39 mouse cellular contexts compared by ENCODE assay signal in genomic region chr15:57535514-57535913, GRCm38 (mm10). TPM values are rescaled to one million over a fixed set of nuclear protein-coding genes. Genes with fewer than 3 reads are reported as not detected.
"Had no signal": no experiment of that assay in that cellular context is flagged by ENCODE, and none has a peak within 500 bp of the region (broad histone marks: within the 10 kb centered on the region; RNA-seq: fewer than 3 reads in every experiment).

No protein-coding gene starts in this region.

- H3K9me3 ChIP-seq: heart, embryonic 10.5 days; heart, embryonic 12.5 days; heart, embryonic 13.5 days; heart, embryonic 15.5 days; hindbrain, embryonic 10.5 days; hindbrain, embryonic 12.5 days; hindbrain, embryonic 13.5 days; hindbrain, embryonic 15.5 days; intestine, embryonic 15.5 days; kidney, embryonic 15.5 days had no signal

- DNase-seq: heart, postnatal 10 days; heart, postnatal 14 days; heart, postnatal 36 days; heart, postnatal 4 days; kidney, adult 11 months; kidney, adult 18-20 months; kidney, adult 2 months; kidney, adult 8-10 months; kidney, adult 9 months; kidney, postnatal 14 days; kidney, postnatal 25 days; kidney, postnatal 36 days; layer of hippocampus, adult 9-11 months; layer of hippocampus, postnatal 36 days had no signal

- H3K4me1 ChIP-seq: heart, embryonic 10.5 days; heart, embryonic 12.5 days; heart, embryonic 13.5 days; heart, embryonic 15.5 days; hindbrain, embryonic 10.5 days; hindbrain, embryonic 15.5 days; intestine, embryonic 15.5 days; kidney, embryonic 15.5 days had no signal

- H3K9ac ChIP-seq: heart, embryonic 12.5 days; heart, embryonic 13.5 days; heart, embryonic 15.5 days; hindbrain, embryonic 12.5 days; hindbrain, embryonic 13.5 days; hindbrain, embryonic 14.5 days; hindbrain, embryonic 15.5 days; intestine, embryonic 15.5 days; kidney, embryonic 15.5 days had no signal

- H3K27ac ChIP-seq: heart, embryonic 10.5 days; heart, embryonic 13.5 days; heart, embryonic 15.5 days; hindbrain, embryonic 10.5 days; hindbrain, embryonic 12.5 days; hindbrain, embryonic 13.5 days; hindbrain, embryonic 14.5 days; hindbrain, embryonic 15.5 days; hindbrain, postnatal 0 days; intestine, embryonic 15.5 days; kidney, embryonic 15.5 days; kidney, postnatal 0 days; layer of hippocampus, adult 2 months had no signal

- H3K4me3 ChIP-seq: heart, embryonic 10.5 days; heart, embryonic 12.5 days; heart, embryonic 13.5 days; heart, embryonic 15.5 days; hindbrain, embryonic 10.5 days; hindbrain, embryonic 12.5 days; hindbrain, embryonic 13.5 days; hindbrain, embryonic 15.5 days; intestine, embryonic 15.5 days; kidney, embryonic 15.5 days; layer of hippocampus, adult 2 months had no signal

- H3K27me3 ChIP-seq: heart, embryonic 12.5 days; heart, embryonic 13.5 days; heart, embryonic 15.5 days; hindbrain, embryonic 12.5 days; hindbrain, embryonic 13.5 days; hindbrain, embryonic 15.5 days; intestine, embryonic 15.5 days; kidney, embryonic 15.5 days had no signal

- ATAC-seq: hindbrain, embryonic 16.5 days; hindbrain, postnatal 0 days; inflammation-experienced regulatory T-cells, adult 6 months; intestine, embryonic 15.5 days; intestine, embryonic 16.5 days; intestine, postnatal 0 days had no signal

- H3K4me2 ChIP-seq: heart, embryonic 11.5 days; heart, embryonic 12.5 days; heart, embryonic 13.5 days; heart, embryonic 15.5 days; hindbrain, embryonic 12.5 days; hindbrain, embryonic 13.5 days; hindbrain, embryonic 14.5 days; hindbrain, embryonic 15.5 days; intestine, embryonic 15.5 days; kidney, embryonic 15.5 days had no signal

- H3K36me3 ChIP-seq: heart, embryonic 10.5 days; heart, embryonic 12.5 days; heart, embryonic 13.5 days; heart, embryonic 15.5 days; hindbrain, embryonic 10.5 days; hindbrain, embryonic 12.5 days; hindbrain, embryonic 13.5 days; hindbrain, embryonic 15.5 days; intestine, embryonic 15.5 days; kidney, embryonic 15.5 days had no signal

RNA-seq across cellular contexts. Expression of gene Slc22a22, which starts 58.1 kb away (rescaled TPM):
- polyA plus RNA-seq: heart, embryonic 10.5 days; heart, embryonic 11.5 days; heart, embryonic 12.5 days; heart, embryonic 13.5 days; heart, embryonic 14.5 days; heart, embryonic 15.5 days; heart, embryonic 16.5 days; heart, postnatal 0 days; hindbrain, embryonic 10.5 days; hindbrain, embryonic 11.5 days; hindbrain, embryonic 12.5 days; hindbrain, embryonic 13.5 days; hindbrain, embryonic 14.5 days; hindbrain, embryonic 15.5 days; hindbrain, postnatal 0 days; inflammation-experienced regulatory T-cells, adult 6 months; intestine, embryonic 14.5 days; intestine, embryonic 15.5 days; intestine, embryonic 16.5 days; intestine, postnatal 0 days; large intestine, adult 2 months had no signal
